Mouse (Mus musculus) C2C12 (cell line): ENCODE measurements around the gene Slc38a10. TPM values are rescaled to one million over a fixed set of nuclear protein-coding genes. Genes with fewer than 3 reads are reported as not detected.
A peak's percentile ranks its signal among the peaks of the same experiment; 100 is the strongest.

Experiments used
- H3K27me3 ChIP-seq: one replicate; pipeline ENCODE4 v1.6.1; 2011; ENCODE audit not compliant: control insufficient read depth, insufficient read depth, insufficient read length
- H3K36me3 ChIP-seq: one replicate; pipeline ENCODE4 v1.6.1; 2011; ENCODE audit not compliant: control insufficient read depth, insufficient read depth
- H3K4me3 ChIP-seq: one replicate; pipeline ENCODE4 v1.5.1; 2011; ENCODE audit warnings: mild to moderate bottlenecking, control low read depth; ENCODE audit not compliant: poor library complexity, insufficient read depth, severe bottlenecking
- H3K79me2 ChIP-seq: one replicate; pipeline ENCODE4 v1.6.1; 2011; ENCODE audit not compliant: control insufficient read depth, insufficient read depth
- H3K79me3 ChIP-seq: one replicate; pipeline ENCODE4 v1.6.1; 2011; ENCODE audit warnings: low read depth, control low read depth
- H3ac ChIP-seq: one replicate; pipeline ENCODE3; 2011; ENCODE audit warnings: low read depth; ENCODE audit not compliant: control insufficient read depth, insufficient read length
- CEBPB ChIP-seq: IDR thresholded peaks from one replicate; pipeline ENCODE4 v1.6.1; 2011; ENCODE audit warnings: low read depth, mild to moderate bottlenecking, control low read depth, moderate library complexity
- CTCF ChIP-seq: IDR thresholded peaks from one replicate; pipeline ENCODE4 v1.5.1; 2011; ENCODE audit not compliant: control insufficient read depth, insufficient read depth, insufficient read length
- FOSL1 ChIP-seq: IDR thresholded peaks from one replicate; pipeline ENCODE4 v1.8.0; 2011; ENCODE audit warnings: mild to moderate bottlenecking, low read length; ENCODE audit not compliant: poor library complexity, insufficient read depth, severe bottlenecking
- MAX ChIP-seq: IDR thresholded peaks from one replicate; pipeline ENCODE4 v1.6.1; 2011; ENCODE audit warnings: mild to moderate bottlenecking, control low read depth
- MYOD1 ChIP-seq: IDR thresholded peaks from one replicate; pipeline ENCODE4 v1.6.1; 2011; ENCODE audit warnings: low read depth; ENCODE audit not compliant: control insufficient read depth, insufficient read length
- MYOG ChIP-seq: IDR thresholded peaks from one replicate; pipeline ENCODE4 v1.6.1; 2011; ENCODE audit not compliant: control insufficient read depth, insufficient read length; ENCODE audit errors: extremely low read depth
- USF1 ChIP-seq: IDR thresholded peaks from one replicate; pipeline ENCODE4 v1.6.1; 2011; ENCODE audit warnings: low read depth, mild to moderate bottlenecking, control low read depth, moderate library complexity
- polyA plus RNA-seq: library from polyadenylated mRNA; unstranded; fragments of >200 nt; fragmentation: generic; extraction: Trizol; gene quantifications from one replicate; pipeline ENCODE4 v1.2.1, GENCODE M21; 2012; ENCODE audit warnings: missing spikeins

Slc38a10 gene
- polyA plus RNA-seq, 1 experiment: 71.6 TPM

GRCm38 (mm10) chr11:120186145-120186740, 35.1 kb upstream of the Slc38a10 start:
- TF ChIP-seq USF1 (no peak), FOSL1 (no peak), MAX (no peak), CEBPB (no peak), CTCF (no peak), MYOD1 (no peak), MYOG (no peak)
- Histone ChIP-seq H3ac (peak overlapping the region; percentile 69), H3K4me3 (no peak overlapping the region), H3K27me3 (no peaks in the 10 kb centered on the region), H3K79me3 (peaks cover 24% of the 10 kb centered on the region), H3K79me2 (peaks cover 42% of the 10 kb centered on the region), H3K36me3 (peaks cover 6% of the 10 kb centered on the region)

GRCm38 (mm10) chr11:120185316-120186141, 34.4 kb upstream of the Slc38a10 start:
- Histone ChIP-seq H3K27me3 (no peaks in the 10 kb centered on the region), H3K79me3 (peaks cover 24% of the 10 kb centered on the region), H3ac (peak overlapping the region; percentile 69), H3K36me3 (peaks cover 6% of the 10 kb centered on the region), H3K79me2 (peaks cover 42% of the 10 kb centered on the region), H3K4me3 (no peak overlapping the region)
- no peak for TF ChIP-seq FOSL1
- TF ChIP-seq MYOG: no peak
- TF ChIP-seq CTCF: no peak
- TF ChIP-seq USF1: no peak

GRCm38 (mm10) chr11:120184371-120185315, 33.5 kb upstream of the Slc38a10 start:
- Histone ChIP-seq H3K79me2 (peaks cover 42% of the 10 kb centered on the region), H3K36me3 (peaks cover 6% of the 10 kb centered on the region), H3ac (no peak overlapping the region), H3K79me3 (peaks cover 24% of the 10 kb centered on the region), H3K4me3 (no peak overlapping the region), H3K27me3 (no peaks in the 10 kb centered on the region)
- TF ChIP-seq MAX (no peak), MYOG (no peak), CTCF (no peak), MYOD1 (no peak), USF1 (no peak), CEBPB (no peak), FOSL1 (no peak)

GRCm38 (mm10) chr11:120183708-120184107, 32.6 kb upstream of the Slc38a10 start:
- Histone ChIP-seq H3K36me3 (peaks cover 6% of the 10 kb centered on the region), H3K4me3 (no peak overlapping the region), H3K79me3 (peaks cover 17% of the 10 kb centered on the region), H3K79me2 (peaks cover 33% of the 10 kb centered on the region), H3K27me3 (no peaks in the 10 kb centered on the region), H3ac (no peak overlapping the region)
- TF ChIP-seq FOSL1: no peak
- TF ChIP-seq USF1: no peak
- TF ChIP-seq MAX: no peak
- no peak for TF ChIP-seq MYOG
- no peak for TF ChIP-seq MYOD1
- no peak for TF ChIP-seq CTCF
- no peak for TF ChIP-seq CEBPB

- Histone ChIP-seq H3K4me3 (no peak overlapping the region), H3K27me3 (no peaks in the 10 kb centered on the region)
These were observed 32.0 kb upstream of the Slc38a10 start for GRCm38 (mm10) chr11:120183180-120183579.

More at GRCm38 (mm10) chr11:120183180-120183579, 32.0 kb upstream of the Slc38a10 start:
- Histone ChIP-seq H3K36me3 (peaks cover 6% of the 10 kb centered on the region), H3ac (no peak overlapping the region), H3K79me2 (peaks cover 28% of the 10 kb centered on the region), H3K79me3 (peaks cover 11% of the 10 kb centered on the region)
- no peak for TF ChIP-seq MYOG
- no peak for TF ChIP-seq MYOD1
- no peak for TF ChIP-seq USF1
- no peak for TF ChIP-seq CEBPB
- no peak for TF ChIP-seq MAX
- no peak for TF ChIP-seq CTCF
